Mouse (Mus musculus) testis, postnatal 14 days (tissue): ENCODE measurements at regions not wholly inside any gene's neighbourhood (a gene's known extent, or its start where the extent isn't known, plus 50 kb on each side); places are given as distances from the start of the nearest gene placed in this dataset.

Experiments
- DNase-seq: peaks from one replicate; pipeline ENCODE4 v3.0.0; 2021; ENCODE audit warnings: low spot score

DNA sequence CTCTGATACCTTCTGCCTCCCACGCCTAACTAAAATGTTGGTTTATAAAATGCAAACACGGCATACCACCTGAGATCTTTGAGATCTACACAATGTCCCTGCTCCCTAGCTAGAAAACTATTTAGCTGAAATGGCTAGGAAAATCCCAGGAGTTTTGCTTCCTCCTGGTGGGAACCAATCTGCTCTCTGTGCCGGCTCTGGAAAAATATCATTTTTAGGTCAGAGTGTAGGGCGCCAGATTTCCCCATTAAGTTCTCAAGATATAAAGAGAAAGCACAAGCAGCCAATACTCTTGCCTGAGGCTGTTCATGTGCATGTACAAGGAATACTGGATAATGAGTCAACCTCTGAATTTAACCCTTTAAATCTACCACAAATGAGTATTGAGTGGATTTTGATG is 301.0 kb downstream of the 9330182O14Rik start:
- no peak for DNase-seq

DNA sequence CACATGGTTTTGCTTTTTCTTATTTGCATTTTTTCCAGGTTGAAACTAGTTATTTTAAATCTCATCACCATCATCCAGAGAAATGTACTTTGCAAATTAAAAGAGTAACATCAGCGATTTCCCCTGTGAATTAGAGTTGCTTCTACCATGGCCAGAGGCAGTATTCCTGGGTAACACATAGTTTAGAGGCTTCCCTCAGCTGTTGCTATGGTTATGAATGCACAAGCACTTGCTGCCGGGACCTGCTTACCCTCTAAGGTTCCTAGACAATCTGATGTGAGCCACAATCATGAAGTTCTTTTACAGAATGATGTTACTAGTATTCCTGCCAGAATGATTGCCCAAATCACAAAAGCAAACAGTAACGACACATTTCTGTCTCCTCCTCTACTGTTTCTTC is 302.5 kb downstream of the 9330182O14Rik start:
- DNase-seq, result no peak

DNA sequence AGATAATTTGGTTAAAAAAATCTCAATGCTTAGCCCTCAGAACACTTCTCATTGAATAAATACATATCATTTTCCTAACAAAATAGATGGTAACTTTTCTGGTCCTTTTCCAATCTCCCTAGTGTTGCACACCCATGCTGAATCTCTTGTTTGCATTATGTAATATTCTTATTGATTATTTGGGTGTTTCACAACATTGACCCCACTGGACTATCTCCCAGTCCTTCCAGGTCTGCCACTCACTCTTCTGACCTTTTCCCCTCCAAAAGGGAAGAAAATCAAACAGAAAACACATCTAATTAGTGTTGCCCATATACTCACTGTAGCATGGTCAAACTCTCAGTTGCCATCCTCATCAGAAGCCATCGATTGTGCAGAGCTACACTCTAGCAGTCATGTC is 305.7 kb downstream of the 9330182O14Rik start:
- DNase-seq, result no peak

DNA sequence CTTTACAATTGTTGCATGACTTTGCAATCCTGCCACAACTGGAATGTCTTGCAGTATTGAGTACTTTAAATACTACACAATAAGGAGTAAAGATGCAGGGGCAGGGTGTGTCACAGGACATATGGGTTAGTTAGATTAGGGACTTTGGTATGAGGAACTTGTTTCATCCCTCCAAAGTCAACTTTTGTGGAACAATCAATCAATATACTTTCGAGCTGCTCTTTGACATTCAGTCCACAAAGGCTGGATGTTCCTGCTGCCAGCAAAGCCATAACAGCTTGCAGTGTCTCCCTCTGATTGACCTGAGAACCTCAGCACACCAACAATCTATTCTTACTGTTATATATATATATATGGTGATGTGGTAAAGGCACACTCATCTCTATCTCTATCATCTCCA is 314.5 kb downstream of the 9330182O14Rik start:
- no peak for DNase-seq

DNA sequence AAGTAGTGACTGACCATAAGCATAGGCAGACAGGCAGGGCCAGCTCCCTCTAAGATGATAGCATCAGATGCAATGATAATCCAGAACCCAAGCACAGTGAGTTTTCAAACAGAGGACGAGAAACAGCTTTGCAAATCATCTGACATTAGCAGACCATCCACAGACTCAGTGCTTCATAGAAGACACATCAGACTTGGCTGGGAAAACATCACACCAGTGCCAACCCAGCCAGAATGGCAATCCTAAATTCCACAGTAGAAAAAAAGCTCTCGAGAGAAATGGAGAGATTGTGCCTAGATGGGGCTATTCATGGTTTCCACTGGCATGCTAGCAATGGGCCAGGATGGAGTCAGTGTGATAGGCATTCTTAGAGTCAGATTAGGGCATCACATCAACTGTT is 319.1 kb downstream of the 9330182O14Rik start:
- DNase-seq, result no peak

DNA sequence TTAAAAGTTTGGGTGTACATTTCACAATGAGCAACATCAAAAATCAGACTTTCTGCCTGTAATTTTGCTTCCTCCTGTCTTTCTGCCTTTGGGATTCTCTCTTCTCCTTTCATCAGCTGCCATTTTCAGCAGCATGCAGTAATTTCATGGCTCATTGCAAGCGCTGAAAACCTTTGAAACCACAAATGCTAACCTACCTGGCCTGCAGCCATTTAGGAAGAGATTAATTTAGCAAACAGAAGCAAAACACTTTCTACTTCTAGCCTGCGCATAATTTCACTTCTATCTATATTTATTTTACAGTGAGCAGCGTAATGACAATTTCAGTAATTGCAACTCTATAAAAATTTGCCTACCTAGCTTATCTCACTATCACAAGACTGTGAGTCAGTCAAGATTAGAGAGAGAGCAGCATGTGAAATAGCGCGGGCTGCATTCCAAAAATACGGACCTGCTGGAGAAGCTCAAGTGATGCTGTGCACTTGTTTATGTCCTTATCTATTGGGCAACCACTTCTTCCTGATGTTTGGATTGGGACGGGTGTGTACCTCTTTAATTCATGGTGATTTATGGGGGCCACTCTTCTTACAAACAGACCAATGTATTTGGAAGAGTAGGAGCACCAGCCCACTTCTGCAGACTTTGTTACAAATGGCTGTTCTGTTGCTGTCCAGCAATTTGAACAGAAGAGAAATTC is 341.6 kb downstream of the 9330182O14Rik start:
- no peak for DNase-seq

DNA sequence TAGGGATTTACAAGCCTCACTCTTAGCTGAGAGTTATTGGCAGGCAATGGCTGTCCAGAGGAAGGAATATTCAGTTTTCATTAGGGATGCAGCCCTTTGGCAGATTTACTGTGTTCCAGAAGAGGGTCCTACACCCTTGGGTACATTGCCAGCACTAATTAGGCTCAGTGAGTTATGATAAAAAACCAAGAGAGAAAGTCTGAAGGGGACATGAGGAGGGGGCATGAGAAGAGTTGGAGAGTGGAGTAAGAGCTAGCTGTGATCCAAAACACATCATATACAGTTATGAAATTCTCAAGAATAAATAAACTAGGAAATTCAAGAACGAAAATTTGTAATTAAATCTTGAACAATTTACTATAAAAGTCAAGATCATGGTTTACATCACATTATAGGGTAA is 346.2 kb downstream of the 9330182O14Rik start:
- no peak for DNase-seq

DNA sequence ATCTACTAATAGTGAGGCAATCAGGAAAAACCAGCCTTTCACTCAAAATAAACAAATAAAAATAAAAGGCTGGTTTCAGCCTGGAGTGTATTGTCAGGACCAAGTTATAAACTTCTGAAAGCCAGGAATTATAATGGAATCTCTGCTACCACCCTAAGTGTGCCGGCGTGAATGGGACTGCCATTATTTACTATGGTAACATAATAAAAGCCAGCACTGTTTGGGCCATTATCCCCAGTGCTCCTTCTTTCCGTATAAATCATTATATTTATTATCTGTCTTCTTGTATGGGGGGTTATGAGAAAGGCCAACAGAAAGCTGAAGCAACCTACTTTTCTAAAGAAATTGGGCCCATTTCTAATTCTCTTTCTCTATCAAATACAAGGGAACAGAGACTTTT is 347.1 kb downstream of the 9330182O14Rik start:
- no peak for DNase-seq

DNA sequence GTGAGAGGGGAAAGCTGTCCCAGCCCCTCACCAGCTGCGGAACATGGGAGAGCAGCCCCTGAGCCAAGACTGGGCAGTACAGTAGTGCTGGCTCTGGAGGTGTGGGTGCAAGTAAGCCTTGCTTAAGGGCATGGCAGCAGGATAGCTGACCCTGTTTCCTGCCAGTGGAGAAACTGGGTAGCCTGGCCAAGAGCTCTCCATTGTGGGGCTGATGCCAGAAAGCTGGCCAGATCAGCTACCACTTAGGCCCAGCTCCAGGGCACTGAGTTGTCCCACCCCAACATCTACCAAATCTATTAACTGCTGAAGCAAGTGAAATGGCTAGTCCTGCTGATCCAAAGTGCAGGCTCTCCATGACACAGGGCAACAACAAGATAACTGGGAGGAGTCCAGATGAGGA is 351.8 kb downstream of the 9330182O14Rik start:
- DNase-seq, result no peak

DNA sequence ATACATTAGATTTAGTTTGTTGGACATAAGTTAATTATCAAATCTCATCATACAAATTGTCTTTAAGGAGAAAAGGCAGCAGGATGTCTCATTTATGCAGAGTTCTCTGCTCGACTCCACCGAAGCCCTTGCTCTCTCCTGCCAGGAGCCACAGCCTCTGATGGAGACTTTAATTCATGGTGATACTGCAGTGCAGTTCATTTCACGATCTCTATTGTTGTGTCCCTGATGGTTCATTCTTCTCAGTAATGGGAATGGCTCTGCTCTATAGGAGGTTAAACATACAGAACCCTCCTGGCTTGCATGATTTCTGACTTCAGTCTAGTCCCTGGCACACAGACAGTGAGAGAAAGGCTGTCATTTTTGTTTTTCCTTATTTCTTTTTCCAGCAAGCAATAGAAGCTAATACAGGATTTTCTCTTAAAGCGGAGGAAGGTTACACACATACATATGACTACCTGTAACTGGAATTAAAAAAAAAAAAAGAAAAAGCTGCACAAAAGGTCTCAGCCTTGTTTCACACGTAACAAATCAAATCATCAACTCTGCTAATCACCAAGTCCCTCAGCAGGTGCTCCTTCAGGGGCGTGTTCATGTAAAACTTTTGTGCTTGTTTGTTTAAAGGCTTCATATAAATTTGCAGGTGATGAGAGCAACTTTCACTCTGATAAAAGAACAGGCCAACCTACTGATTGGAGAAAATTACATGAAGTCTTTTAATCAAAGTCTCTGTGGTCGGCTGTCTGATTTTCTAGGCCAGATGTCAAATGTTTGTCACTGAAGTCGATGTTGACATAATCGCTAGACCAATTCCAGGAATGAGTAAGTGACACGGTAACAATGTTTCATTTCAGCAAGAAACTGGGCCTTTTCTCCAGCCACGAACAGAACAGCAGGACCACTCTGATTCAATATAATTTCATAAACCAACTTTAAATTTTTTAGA is 367.3 kb downstream of the 9330182O14Rik start:
- no peak for DNase-seq

DNA sequence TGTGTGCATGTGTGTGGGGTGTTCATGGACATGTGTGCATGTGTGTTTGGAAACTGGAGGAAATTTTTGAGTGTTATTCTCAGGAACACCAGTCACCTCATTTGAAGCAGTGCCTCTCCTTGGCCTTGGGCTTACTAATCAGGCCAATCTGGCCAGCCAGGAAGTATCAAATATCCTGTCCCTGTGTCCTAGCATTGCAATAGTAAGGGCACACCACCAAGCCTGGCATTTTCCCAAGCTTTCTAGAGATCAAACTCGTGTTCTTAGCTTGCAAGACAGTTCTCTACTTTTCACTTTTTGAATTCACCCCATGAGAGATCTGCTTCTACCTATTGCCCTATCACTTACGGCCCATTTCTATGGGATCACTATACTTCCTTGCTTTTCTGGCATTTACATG is 376.7 kb downstream of the 9330182O14Rik start:
- DNase-seq, result no peak

DNA sequence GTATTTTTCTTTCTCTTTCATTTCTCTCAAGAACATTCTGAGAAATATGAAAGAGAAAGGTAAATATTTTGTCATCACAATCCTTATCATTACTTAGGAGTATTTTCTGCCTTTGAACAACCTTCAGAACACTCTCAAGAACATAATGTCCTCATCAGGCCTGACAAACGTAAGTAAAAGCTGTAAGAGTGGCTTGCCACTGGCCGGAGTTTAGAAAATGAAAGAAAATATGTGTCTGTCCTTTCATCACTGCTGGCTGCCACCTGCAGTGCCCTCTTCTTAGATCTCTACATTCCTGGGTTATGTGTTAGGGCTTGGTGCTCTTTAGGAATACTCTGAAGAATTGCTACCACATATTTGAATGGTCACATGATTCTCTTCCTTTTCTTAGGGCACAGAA is 390.2 kb downstream of the 9330182O14Rik start:
- no peak for DNase-seq

DNA sequence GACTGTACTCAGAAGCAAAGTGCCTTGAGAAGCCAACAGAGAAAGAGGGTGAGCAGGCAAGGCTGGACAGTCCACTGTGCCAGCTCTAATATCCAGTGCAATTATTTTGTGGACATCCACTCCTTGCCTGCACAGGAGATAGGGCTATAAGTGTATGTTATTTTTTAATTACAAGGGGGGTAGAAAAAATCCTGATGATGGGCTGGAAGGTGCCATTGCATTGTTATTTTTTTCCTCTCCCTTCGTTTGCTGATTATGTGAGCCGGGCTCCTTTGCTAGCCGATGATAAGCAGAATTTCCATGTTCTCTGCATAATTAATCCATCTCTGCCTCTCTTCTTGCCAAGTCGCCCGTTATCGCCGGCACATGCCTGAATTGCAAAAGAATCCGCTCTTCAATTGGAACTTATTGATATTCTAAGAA is 399.3 kb downstream of the 9330182O14Rik start:
- DNase-seq, result no peak

DNA sequence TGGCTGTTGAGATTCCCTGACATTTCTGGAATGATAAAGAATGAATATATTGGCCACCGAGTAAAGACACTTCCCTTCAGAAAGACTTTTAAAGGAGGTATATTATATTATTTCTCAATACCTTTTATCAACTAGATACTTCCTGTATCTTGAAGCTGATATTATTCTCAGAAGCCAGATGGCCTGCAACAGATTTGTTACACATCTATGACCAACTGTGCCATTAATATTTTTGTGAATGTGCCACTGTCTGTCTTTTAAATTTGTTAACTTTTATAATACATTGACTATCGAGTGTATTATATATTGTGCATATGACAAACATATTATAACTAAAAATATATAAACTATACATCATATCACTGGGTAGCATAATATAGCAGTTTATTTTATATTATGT is 427.5 kb downstream of the 9330182O14Rik start:
- DNase-seq, result no peak

DNA sequence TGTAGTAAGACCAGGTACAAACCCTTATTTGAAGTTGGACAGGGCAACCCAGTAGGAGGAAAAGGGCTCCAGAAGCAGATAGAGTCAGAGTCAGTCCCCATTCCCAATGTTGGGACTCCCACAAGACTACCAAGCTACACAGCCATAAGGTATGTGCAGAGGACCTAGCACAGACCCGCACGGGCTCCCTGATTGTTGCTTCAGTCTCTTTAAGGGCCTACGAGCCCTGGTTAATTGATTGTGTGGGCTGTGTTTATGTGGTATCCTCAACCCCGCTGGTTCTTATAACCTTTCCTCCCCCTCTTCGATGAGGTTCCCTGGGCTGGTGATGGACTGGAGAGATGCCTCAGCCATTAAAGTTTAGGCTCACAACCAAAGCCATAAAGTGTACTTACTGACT is 431.6 kb downstream of the 9330182O14Rik start:
- DNase-seq, result no peak

DNA sequence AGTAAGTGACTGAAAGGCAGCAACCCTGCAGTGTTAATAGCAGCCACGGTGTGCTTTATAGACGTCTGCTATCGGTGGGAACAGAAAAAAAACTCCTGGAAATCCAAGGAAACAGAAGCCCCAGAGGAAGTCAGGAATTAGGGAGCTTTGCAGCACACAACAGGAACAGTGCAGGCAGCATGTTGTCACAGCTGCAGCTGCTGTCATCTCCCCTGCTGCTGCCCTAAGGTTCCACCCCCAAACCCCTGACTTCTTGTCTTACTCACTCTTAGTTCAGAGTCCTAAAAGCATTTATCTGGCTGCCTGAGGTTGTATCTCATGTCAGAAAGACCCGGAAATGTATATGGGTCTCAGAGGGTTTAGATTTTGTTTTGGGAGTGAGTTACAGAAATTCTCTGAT is 432.3 kb downstream of the 9330182O14Rik start:
- DNase-seq, result no peak

DNA sequence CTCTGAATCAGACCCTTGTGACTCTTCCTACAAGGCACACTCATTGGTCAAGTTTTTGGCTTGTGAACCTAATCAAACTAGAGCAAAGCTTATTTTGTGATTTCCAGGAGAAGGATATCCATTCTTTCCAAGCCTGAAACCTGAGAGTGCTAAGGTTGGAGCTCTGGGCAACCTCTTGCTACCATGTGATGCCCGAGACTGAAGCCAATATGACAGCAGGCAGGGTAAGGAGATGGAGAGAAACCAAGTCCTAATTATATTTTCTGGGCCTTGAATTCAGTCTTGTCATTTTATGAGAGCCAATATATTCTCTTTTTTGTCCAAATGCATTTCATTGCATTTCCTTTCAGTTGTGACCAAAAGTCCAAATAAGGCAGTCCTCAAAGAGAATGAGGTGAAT is 434.5 kb downstream of the 9330182O14Rik start:
- DNase-seq, result no peak
